Mouse (Mus musculus): ENCODE measurements around the gene Nfkbid. TPM values are rescaled to one million over a fixed set of nuclear protein-coding genes. Genes with fewer than 3 reads are reported as not detected.

Nfkbid gene
- 2.7 and 2.9 TPM in 2 replicates for polyA plus RNA-seq (2015; fragmentation: Nextera tagmentation; extraction: Ambion mirVana)

DNA sequence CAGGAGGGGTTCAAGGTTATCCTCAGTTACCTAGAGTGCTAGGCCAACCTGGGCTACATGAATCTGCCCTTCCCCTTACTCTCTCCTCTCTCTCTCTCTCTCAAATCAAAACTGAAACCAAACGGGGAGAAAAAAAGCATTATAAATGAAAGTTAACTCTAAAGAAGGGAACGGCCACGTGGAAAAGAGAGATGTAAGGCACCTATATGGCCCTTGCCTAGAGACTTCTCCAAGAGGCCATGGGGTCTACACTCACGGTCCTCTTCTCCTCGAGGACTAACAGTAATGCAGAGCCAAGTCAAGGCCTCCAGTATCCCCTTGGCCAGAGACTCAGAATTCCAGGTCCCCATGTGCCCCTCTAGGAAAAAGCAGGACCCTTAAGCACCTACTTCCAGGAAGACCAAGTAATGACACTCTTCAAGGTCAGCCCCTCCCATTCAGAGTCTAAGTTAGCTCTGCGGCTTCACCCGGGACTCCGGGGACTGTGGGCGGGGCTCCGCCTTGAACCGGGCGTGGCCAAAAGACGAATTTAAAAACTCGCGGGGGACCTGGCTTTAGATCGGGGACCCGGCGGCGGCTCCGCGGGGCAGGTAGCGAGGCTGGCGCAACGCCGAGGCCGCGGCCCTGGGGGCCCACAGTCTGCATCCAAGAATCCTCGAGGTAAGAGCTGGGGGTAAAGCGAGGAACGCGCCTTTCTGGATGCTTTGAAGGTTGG lies at the start of gene Nfkbid:
TSS of gene Nfkbid (plus strand) at position 558 of the 715 bp plus-strand sequence.
- peak; percentile 6 for ATAC-seq
- Histone ChIP-seq H3K4me3 (ENCODE audit: low read depth, low read length) (peak within 1 kb of the TSS; percentile 68), H3K9ac (ENCODE audit: low read depth, low read length) (peak within 1 kb of the TSS; percentile 79), H3K4me1 (ENCODE audit: control insufficient read depth, insufficient read depth, low read length) (peaks cover 17% of the 10 kb centered on the region; the same call in 1 of the 2 replicates), H3K9me3 (replicated peaks; ENCODE audit: control insufficient read depth, low read length, poor library complexity, severe bottlenecking) (peaks cover 3% of the 10 kb centered on the region; the same call in 1 of the 2 replicates), H3K36me3 (ENCODE audit: control insufficient read depth, insufficient read depth, low read length) (0 out of 2 replicates have a peak, but pooled peaks cover 2% of the 10 kb centered on the region), H3K4me2 (ENCODE audit: low read length) (peak within 1 kb of the TSS; percentile 99), H3K27me3 (ENCODE audit: control insufficient read depth, insufficient read depth, low read depth, low read length) (no peaks in the 10 kb centered on the region), H3K27ac (ENCODE audit: low read length) (peak within 1 kb of the TSS; percentile 58)
- WGBS = 10% methylated on average over 31 of the region's 31 CpGs

GRCm38 (mm10) chr7:30373501-30373962 lies 48.0 kb upstream of the Nfkbid start:
- no peaks in the 10 kb centered on the region; the same call in 1 of the 2 replicates for H3K4me1 ChIP-seq (ENCODE audit: control insufficient read depth, insufficient read depth, low read length)

DNA sequence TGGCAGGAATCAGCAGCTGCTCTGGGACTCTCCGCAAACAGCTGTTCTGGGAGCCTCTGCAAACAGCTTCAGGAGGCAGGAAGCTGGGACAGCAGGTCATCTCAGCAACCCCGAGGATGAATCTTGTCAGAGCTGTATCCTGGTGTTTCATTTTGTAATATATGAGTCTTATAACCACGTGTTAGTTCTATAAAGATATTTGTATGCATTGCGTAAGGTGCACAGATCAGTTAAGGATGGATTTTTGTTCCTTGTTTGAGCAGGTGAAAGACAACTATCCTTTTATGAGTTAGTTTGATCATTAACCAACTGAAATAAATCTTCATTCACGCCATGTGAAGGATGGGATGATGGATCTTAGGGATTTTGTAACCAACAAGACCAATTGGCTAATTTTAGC lies 41.5 kb upstream of the Nfkbid start:
- H3K4me2 ChIP-seq (ENCODE audit: low read length) = no peak overlapping the region
- no peak overlapping the region for H3K9ac ChIP-seq (ENCODE audit: low read depth, low read length)
- H3K4me1 ChIP-seq (ENCODE audit: control insufficient read depth, insufficient read depth, low read length) = no peaks in the 10 kb centered on the region
- no peaks in the 10 kb centered on the region for H3K36me3 ChIP-seq (ENCODE audit: control insufficient read depth, insufficient read depth, low read length)
- H3K9me3 ChIP-seq (replicated peaks; ENCODE audit: control insufficient read depth, low read length, poor library complexity, severe bottlenecking) = no peaks in the 10 kb centered on the region
- no peaks in the 10 kb centered on the region for H3K27me3 ChIP-seq (ENCODE audit: control insufficient read depth, insufficient read depth, low read depth, low read length)
- H3K27ac ChIP-seq (ENCODE audit: low read length) = no peak overlapping the region
- no peak overlapping the region for H3K4me3 ChIP-seq (ENCODE audit: low read depth, low read length)
- ATAC-seq = no peak
- 64% methylated on average over 5 of the region's 5 CpGs for WGBS

More at GRCm38 (mm10) chr7:30373501-30373962, 48.0 kb upstream of the Nfkbid start:
- WGBS = under 1% methylated on average over 21 of the region's 21 CpGs
- Histone ChIP-seq H3K9me3 (replicated peaks; ENCODE audit: control insufficient read depth, low read length, poor library complexity, severe bottlenecking) (no peaks in the 10 kb centered on the region), H3K27me3 (ENCODE audit: control insufficient read depth, insufficient read depth, low read depth, low read length) (no peaks in the 10 kb centered on the region), H3K4me2 (ENCODE audit: low read length) (peak overlapping the region; percentile 67), H3K9ac (ENCODE audit: low read depth, low read length) (peak overlapping the region; percentile 84), H3K36me3 (ENCODE audit: control insufficient read depth, insufficient read depth, low read length) (no peaks in the 10 kb centered on the region), H3K27ac (ENCODE audit: low read length) (peak overlapping the region; percentile 91), H3K4me3 (ENCODE audit: low read depth, low read length) (peak overlapping the region; percentile 51)
- ATAC-seq = peak; percentile 99

- Histone ChIP-seq H3K4me1 (ENCODE audit: control insufficient read depth, insufficient read depth, low read length) (no peaks in the 10 kb centered on the region), H3K9me3 (replicated peaks; ENCODE audit: control insufficient read depth, low read length, poor library complexity, severe bottlenecking) (no peaks in the 10 kb centered on the region), H3K9ac (ENCODE audit: low read depth, low read length) (no peak overlapping the region), H3K36me3 (ENCODE audit: control insufficient read depth, insufficient read depth, low read length) (no peaks in the 10 kb centered on the region), H3K4me3 (ENCODE audit: low read depth, low read length) (no peak overlapping the region), H3K27ac (ENCODE audit: low read length) (no peak overlapping the region), H3K4me2 (ENCODE audit: low read length) (no peak overlapping the region), H3K27me3 (ENCODE audit: control insufficient read depth, insufficient read depth, low read depth, low read length) (no peaks in the 10 kb centered on the region)
- 82% methylated on average over 9 of the region's 9 CpGs for WGBS
- no peak for ATAC-seq
These were observed 37.4 kb upstream of the Nfkbid start for GRCm38 (mm10) chr7:30384106-30384505.

GRCm38 (mm10) chr7:30392746-30393520 lies 28.6 kb upstream of the Nfkbid start:
- 69% methylated on average over 4 of the region's 4 CpGs for WGBS
- Histone ChIP-seq H3K27ac (ENCODE audit: low read length) (no peak overlapping the region), H3K4me3 (ENCODE audit: low read depth, low read length) (no peak overlapping the region), H3K4me1 (ENCODE audit: control insufficient read depth, insufficient read depth, low read length) (no peaks in the 10 kb centered on the region), H3K27me3 (ENCODE audit: control insufficient read depth, insufficient read depth, low read depth, low read length) (no peaks in the 10 kb centered on the region), H3K9ac (ENCODE audit: low read depth, low read length) (no peak overlapping the region), H3K36me3 (ENCODE audit: control insufficient read depth, insufficient read depth, low read length) (no peaks in the 10 kb centered on the region), H3K4me2 (ENCODE audit: low read length) (no peak overlapping the region), H3K9me3 (replicated peaks; ENCODE audit: control insufficient read depth, low read length, poor library complexity, severe bottlenecking) (no peaks in the 10 kb centered on the region)
- no peak for ATAC-seq

GRCm38 (mm10) chr7:30393631-30394030 lies 27.9 kb upstream of the Nfkbid start:
- no peak overlapping the region for H3K4me3 ChIP-seq (ENCODE audit: low read depth, low read length)
- 89% methylated on average over 4 of the region's 4 CpGs for WGBS

DNA sequence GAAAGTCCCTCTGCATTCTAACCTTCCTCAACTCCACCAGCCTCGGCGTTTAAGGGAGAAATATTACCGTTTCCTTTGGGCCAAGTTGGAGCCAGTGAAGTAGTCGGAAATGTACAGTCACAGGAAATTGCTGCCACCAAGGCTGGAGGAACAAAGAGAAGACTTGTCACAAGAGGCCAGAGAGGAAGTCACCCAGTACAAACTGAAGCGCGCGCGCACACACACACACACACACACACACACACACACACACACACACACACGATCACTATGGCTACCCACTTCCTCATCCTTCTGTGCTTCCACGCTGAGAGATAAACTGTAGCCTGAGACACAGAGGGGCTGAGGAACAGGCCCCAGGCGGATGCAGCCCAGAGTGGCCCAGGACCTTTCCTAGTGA lies 27.2 kb upstream of the Nfkbid start:
- H3K36me3 ChIP-seq (ENCODE audit: control insufficient read depth, insufficient read depth, low read length) = no peaks in the 10 kb centered on the region
- H3K4me2 ChIP-seq (ENCODE audit: low read length) = no peak overlapping the region
- no peak overlapping the region for H3K9ac ChIP-seq (ENCODE audit: low read depth, low read length)
- H3K27me3 ChIP-seq (ENCODE audit: control insufficient read depth, insufficient read depth, low read depth, low read length) = no peaks in the 10 kb centered on the region
- no peak for ATAC-seq
- WGBS = 62% methylated on average over 11 of the region's 11 CpGs
- H3K9me3 ChIP-seq (replicated peaks; ENCODE audit: control insufficient read depth, low read length, poor library complexity, severe bottlenecking) = no peaks in the 10 kb centered on the region
- H3K27ac ChIP-seq (ENCODE audit: low read length) = no peak overlapping the region; the same call in 1 of the 2 replicates
- no peak overlapping the region for H3K4me3 ChIP-seq (ENCODE audit: low read depth, low read length)
- peaks cover 4% of the 10 kb centered on the region; the same call in 1 of the 2 replicates for H3K4me1 ChIP-seq (ENCODE audit: control insufficient read depth, insufficient read depth, low read length)

More at GRCm38 (mm10) chr7:30393631-30394030, 27.9 kb upstream of the Nfkbid start:
- Histone ChIP-seq H3K9ac (ENCODE audit: low read depth, low read length) (no peak overlapping the region), H3K9me3 (replicated peaks; ENCODE audit: control insufficient read depth, low read length, poor library complexity, severe bottlenecking) (no peaks in the 10 kb centered on the region), H3K27ac (ENCODE audit: low read length) (no peak overlapping the region), H3K27me3 (ENCODE audit: control insufficient read depth, insufficient read depth, low read depth, low read length) (no peaks in the 10 kb centered on the region), H3K36me3 (ENCODE audit: control insufficient read depth, insufficient read depth, low read length) (no peaks in the 10 kb centered on the region), H3K4me1 (ENCODE audit: control insufficient read depth, insufficient read depth, low read length) (no peaks in the 10 kb centered on the region), H3K4me2 (ENCODE audit: low read length) (no peak overlapping the region)
- ATAC-seq = no peak

GRCm38 (mm10) chr7:30394871-30395270 lies 26.7 kb upstream of the Nfkbid start:
- H3K4me3 ChIP-seq (ENCODE audit: low read depth, low read length) = no peak overlapping the region

More at GRCm38 (mm10) chr7:30394871-30395270, 26.7 kb upstream of the Nfkbid start:
- Histone ChIP-seq H3K4me2 (ENCODE audit: low read length) (no peak overlapping the region), H3K9me3 (replicated peaks; ENCODE audit: control insufficient read depth, low read length, poor library complexity, severe bottlenecking) (no peaks in the 10 kb centered on the region), H3K27me3 (ENCODE audit: control insufficient read depth, insufficient read depth, low read depth, low read length) (no peaks in the 10 kb centered on the region), H3K4me1 (ENCODE audit: control insufficient read depth, insufficient read depth, low read length) (peaks cover 4% of the 10 kb centered on the region; the same call in 1 of the 2 replicates), H3K27ac (ENCODE audit: low read length) (no peak overlapping the region), H3K36me3 (ENCODE audit: control insufficient read depth, insufficient read depth, low read length) (no peaks in the 10 kb centered on the region), H3K9ac (ENCODE audit: low read depth, low read length) (no peak overlapping the region)
- ATAC-seq = no peak
- WGBS = 39% methylated on average over 2 of the region's 2 CpGs

Data from midbrain, embryonic 16.5 days (tissue).